Mouse (Mus musculus) embryo, embryonic 11.5 days (tissue): Measurements from ENCODE around the gene Eif4a1.
A peak's percentile ranks its signal among the peaks of the same experiment; 100 is the strongest.
"Not testable (repeated sequence)": the region's sequence is repeated elsewhere in the genome, so short reads cannot be mapped to it uniquely, and the experiment has no call there.

Experiments used
- DNase-seq: peaks from one replicate; pipeline ENCODE4 v3.0.0-alpha.2; 2012; ENCODE audit warnings: low read depth, low spot score

Gene Eif4a1

DNA sequence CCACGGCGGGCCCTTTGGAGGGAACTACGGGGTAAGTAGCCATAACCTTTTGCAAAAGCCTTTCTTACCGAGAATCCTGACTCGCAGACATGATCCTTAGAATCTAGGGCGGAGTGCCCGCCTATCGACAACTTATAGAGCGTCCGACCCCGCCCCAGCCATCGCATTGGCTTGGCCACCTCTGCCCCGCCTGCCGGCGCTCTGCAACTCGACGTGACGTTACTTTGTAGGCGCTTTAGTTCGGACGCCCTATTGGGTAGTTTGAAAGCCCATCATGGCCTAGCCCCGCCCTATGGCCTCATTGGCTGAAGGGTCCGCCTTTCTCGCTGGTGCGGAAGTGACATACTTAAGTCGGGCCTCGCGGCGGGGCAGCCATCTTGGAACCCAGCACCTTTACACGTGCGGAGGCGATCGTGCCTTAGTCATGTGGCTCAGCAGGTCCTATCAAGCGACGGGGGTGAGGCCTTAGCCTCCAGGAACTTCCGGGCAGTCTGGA, at the start of gene Eif4a1:
Gene Eif4a1 (minus strand): TSS at position 213 of the 496 bp plus-strand sequence.
- peak; percentile 100 for DNase-seq

- DNase-seq: no peak
These were observed 48.6 kb upstream of the Eif4a1 start for GRCm38 (mm10) chr11:69720852-69721251.

DNA sequence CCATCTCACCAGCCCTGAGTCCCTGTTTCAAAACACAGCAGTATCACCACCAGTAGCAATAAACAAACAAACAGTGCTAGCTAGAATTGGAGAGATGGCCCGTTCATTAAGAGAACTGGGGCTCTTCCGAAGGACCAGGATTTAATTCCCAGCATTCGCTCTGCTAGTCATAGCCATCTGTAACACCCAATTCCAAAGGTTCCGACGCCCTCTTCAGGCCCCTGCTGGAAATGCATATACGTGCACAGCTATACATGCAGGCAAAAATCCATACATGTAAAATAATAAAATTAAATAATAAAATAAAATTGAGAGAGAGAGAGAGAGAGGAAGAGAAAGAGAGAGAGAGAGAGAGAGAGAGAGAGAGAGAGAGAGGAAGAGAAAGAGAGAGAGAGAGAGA, 47.2 kb upstream of the Eif4a1 start:
- DNase-seq: no peak

GRCm38 (mm10) chr11:69718661-69719060, 46.4 kb upstream of the Eif4a1 start:
- no peak for DNase-seq

DNA sequence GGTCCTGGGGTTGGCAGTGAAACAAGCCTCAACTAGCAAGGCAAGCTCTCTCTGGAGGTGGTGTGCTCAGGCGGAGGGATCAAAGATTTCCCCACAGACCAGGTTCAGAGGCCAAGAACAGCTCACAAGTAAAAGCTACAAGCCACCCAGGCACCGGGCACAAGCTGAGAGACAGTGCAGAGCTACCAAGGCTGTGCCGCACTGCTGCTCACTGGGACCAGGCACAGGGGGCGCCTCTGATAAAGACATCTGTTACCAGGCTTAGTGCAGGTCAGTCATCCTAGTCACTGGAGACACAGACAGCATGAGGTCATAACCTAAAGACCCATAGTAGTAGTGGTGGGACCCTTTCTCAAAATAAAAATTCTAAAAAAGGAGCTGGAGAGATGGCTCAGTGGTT, 44.7 kb upstream of the Eif4a1 start:
- no peak for DNase-seq

DNA sequence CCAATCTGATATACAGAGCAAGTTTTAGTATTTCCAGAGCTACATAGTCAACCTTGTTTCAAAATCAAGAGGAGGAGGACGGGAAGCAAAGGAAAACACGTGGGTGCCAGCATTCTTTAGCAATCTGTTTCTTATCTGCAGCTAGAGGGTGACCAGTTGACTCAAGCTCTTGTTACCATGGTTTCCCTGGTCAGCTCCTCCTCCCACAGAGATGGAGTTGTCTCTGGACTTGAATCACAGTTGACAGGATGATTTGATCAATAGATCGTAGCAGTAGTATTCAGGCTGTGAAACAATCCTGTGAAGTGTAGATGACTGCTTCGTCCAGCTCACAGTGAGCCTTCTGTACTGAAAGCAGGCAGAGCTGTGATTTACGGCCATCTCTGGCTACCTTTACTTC, 43.7 kb upstream of the Eif4a1 start:
- no peak for DNase-seq

- DNase-seq: no peak
These were observed 43.3 kb upstream of the Eif4a1 start for GRCm38 (mm10) chr11:69715482-69715881.

DNA sequence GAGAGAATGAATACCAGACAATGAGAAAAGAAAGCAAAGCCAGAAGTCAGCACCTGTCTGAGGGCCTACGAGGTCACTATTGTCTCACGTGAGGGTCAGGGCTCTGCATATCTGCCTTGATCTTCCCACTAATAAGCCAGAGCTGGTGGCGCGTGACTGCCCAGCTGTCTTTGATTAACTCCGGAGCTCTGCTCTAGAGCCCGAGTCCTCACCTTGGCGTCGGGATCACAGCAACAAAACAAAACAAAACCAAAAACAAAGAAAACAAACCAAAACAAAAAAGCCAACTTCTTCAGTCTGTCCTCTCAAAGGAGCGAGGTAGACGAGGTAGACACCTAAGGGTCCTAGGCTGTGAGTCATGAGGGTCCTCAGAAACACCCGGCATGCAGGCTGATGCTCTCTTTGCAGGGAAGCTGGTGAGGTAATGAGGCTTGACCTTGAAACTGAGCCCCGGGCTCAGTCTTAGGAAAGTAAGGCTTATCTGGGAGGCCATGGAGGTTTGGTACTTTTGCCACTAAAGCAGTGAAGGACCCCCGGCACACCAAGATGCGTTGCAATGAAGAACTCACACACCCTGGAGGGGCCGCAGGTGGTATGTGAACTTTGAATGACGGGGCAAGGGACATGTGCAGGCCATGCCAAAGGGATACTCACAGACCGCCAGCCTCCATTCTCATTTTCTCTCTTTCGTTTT, 42.6 kb upstream of the Eif4a1 start:
- no peak for DNase-seq

GRCm38 (mm10) chr11:69712954-69713672, 40.9 kb upstream of the Eif4a1 start:
- no peak for DNase-seq

GRCm38 (mm10) chr11:69711082-69711481, 38.9 kb upstream of the Eif4a1 start:
- DNase-seq: no peak

GRCm38 (mm10) chr11:69710470-69710869, 38.2 kb upstream of the Eif4a1 start:
- DNase-seq: no peak

DNA sequence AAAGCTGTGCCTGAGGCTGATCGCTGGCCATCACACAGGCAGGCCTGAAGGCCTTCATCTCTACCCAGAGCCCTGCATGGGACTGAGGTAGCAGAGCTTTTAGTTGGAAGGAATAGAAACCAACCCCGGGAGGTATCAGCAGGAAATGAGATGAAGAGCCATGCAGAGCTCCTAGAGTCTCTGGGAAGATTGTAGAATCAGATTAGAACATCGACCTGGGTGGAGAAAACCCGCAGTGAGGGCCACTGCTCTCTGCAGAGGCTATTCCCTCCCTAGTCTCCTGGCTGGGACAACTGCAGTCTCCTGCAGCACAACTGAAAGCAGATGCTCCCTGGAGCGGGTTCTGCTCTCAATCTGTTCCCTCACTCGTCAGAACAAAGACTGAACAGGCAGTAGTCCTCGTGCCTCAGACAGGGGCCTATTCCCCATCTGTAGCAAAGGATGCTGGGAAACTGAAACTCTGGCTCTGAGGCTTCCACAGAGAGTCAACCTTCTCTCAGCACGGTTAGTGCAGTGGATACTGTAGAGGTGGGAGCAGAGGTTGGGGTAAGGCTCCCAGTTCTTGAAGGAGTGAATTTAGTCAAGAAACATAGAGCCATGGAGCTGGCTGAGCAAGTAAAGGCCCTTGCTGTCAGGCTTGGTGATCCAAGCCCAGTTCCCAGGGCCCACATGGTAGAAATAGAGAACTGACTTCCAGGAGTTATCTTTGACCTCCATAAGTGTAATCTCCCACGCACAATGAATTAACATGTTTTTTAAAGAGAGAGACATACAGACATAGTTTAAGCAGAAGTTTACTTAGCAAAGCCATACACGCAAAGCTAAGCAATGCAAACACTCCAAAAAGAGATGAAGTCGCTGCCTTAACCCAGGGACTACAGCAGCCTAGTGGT, 37.6 kb upstream of the Eif4a1 start:
- DNase-seq: no peak

GRCm38 (mm10) chr11:69708614-69709265, 36.5 kb upstream of the Eif4a1 start:
- DNase-seq: no peak

DNA sequence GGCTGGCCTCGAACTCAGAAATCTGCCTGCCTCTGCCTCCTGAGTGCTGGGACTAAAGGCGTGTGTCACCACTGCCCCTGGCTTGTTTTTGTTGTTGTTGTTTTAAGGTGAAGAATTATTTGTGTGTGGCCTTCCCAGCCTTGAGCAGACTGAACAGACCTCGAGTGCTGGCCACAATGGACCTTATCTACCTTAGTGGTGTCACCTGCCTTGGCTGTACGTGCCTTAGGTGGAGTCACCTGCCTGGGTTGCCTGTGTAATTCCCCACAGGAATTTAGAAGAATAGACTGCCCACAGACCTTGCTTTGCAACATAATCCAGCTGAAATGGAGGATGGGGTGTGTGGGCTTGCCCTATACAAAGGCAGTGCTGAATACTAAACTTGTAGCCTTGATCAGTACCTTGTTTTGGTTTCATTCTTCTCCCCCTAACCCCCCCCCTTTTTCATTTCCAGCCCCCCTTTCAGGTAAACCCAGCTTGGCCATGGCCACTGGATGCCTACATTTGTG, 35.7 kb upstream of the Eif4a1 start:
- no peak for DNase-seq

GRCm38 (mm10) chr11:69707480-69707847, 35.2 kb upstream of the Eif4a1 start:
- DNase-seq: no peak

DNA sequence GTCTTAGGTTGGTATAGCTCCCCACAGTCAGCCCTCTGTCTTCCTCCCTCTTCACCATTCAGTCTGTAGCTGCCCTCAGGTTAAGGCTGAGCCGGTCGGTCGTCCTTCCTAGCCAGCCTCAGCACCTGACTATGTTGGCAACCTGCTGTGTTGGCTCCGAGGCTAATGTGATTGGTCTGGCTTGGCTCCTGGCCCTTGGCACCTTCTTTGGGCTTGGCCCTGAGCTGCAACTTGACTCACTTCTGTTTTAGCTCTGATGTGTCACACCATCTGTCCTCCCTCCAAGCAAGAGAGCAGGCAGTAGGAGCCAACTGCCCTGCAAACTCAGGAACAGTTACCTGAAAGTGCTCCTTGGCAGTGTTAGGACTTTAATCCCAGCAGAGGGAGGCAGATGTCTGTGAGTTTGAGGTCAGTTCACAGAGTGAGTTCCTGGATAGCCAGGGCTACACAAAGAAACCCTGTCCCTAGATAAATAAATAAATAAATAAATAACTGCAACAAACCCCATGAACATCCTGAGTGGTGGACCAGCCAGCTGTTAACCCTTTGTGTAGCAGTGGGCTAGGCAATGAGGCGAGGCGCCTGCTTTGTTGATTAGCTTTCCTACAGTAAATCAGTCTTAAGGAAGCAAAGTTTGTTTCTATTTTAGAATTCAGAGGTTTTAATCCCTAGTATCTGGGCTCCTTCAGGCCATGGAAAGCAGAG, 34.7 kb upstream of the Eif4a1 start:
- no peak for DNase-seq

GRCm38 (mm10) chr11:69704613-69705010, 32.4 kb upstream of the Eif4a1 start:
- no peak for DNase-seq

- DNase-seq: no peak
These were observed 31.8 kb upstream of the Eif4a1 start for GRCm38 (mm10) chr11:69703814-69704612.

DNA sequence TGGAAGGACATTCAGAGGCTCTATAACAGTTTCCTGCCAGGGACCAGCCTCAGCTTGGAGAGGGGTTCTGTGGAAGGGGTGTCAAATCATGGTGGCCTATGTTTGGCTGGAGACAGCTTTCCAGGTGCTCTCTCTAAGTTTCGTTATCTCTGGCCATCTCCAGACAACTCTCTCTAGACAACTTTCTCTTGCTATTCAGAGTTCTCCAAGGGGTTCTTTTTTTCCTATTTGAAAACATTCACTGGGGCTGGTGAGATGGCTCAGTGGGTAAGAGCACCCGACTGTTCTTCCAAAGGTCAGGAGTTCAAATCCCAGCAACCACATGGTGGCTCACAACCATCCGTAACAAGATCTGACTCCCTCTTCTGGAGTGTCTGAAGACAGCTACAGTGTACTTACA, 31.2 kb upstream of the Eif4a1 start:
- not testable (repeated sequence) for DNase-seq

DNA sequence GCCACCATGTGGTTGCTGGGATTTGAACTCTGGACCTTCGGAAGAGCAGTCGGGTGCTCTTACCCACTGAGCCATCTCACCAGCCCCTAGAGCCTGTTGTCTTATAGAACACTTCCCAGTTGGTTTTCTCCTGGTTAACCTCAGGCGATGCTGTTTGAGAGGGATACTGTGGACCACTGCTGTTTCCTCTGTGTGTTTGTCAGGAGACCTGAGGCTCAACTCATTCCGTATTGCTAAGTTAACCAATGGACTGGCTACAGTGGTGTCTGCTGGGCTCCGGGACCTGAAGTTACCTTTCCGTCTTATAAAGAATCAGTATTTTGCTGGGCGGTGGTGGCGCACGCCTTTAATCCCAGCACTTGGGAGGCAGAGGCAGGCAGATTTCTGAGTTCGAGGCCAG, 30.7 kb upstream of the Eif4a1 start:
- DNase-seq: not testable (repeated sequence)
